Mouse (Mus musculus) liver, adult 2 months (tissue): Measurements from ENCODE around the gene Sema3f. TPM values are rescaled to one million over a fixed set of nuclear protein-coding genes. Genes with fewer than 3 reads are reported as not detected.

Source experiments
- DNase-seq: peaks from one replicate; pipeline ENCODE4 v3.0.0-alpha.2; 2011; ENCODE audit warnings: low read depth, low spot score; ENCODE audit errors: extremely low read depth
- H3K27ac ChIP-seq: fragments of 200-500 bp; replicated peaks from 2 replicates; pipeline ENCODE4 v1.5.1; 2012; ENCODE audit warnings: low read depth, mild to moderate bottlenecking, control low read depth, inconsistent platforms, low read length; ENCODE audit not compliant: insufficient read depth
- H3K27me3 ChIP-seq: fragments of 200-500 bp; 2 replicates; pipeline ENCODE4 v1.6.1; 2012; ENCODE audit warnings: mild to moderate bottlenecking, moderate library complexity, low read length, inconsistent platforms; ENCODE audit not compliant: control insufficient read depth, insufficient read depth
- H3K36me3 ChIP-seq: fragments of 200-500 bp; 2 replicates; pipeline ENCODE4 v1.6.1; 2012; ENCODE audit warnings: low read length, inconsistent platforms; ENCODE audit not compliant: control insufficient read depth, insufficient read depth
- H3K4me1 ChIP-seq: fragments of 200-500 bp; 2 replicates; pipeline ENCODE4 v1.6.1; 2011; ENCODE audit warnings: low read length; ENCODE audit not compliant: control insufficient read depth, insufficient read depth
- H3K4me3 ChIP-seq: fragments of 200-500 bp; 2 replicates; pipeline ENCODE4 v1.5.1; 2011; ENCODE audit warnings: low read depth, mild to moderate bottlenecking, control low read depth, low read length, moderate library complexity; ENCODE audit not compliant: insufficient read depth
- H3K79me2 ChIP-seq: fragments of 200-500 bp; 2 replicates; pipeline ENCODE4 v1.6.1; 2012; ENCODE audit warnings: inconsistent platforms, mild to moderate bottlenecking, low read length, moderate library complexity; ENCODE audit not compliant: control insufficient read depth, insufficient read depth
- H3K9ac ChIP-seq: fragments of 200-500 bp; 2 replicates; pipeline ENCODE4 v1.6.1; 2012; ENCODE audit warnings: low read depth, mild to moderate bottlenecking, control low read depth, inconsistent platforms, low read length
- CTCF ChIP-seq: fragments of 200-500 bp; IDR thresholded peaks from 2 replicates; pipeline ENCODE4 v1.5.1; 2011; ENCODE audit warnings: low read depth, low read length, control low read depth
- POLR2A ChIP-seq: fragments of 200-500 bp; IDR thresholded peaks from 2 replicates; pipeline ENCODE4 v1.6.1; 2011; ENCODE audit warnings: low read length, control low read depth; ENCODE audit not compliant: insufficient read depth; ENCODE audit errors: extremely low read depth
- WGBS: fragments of 180-500 bp; shearing (Covaris S2); methylation state at CpG from one replicate; pipeline ENCODE4 v1.1.7; 2018; 5-methylcytosine and 5-hydroxymethylcytosine counted together
- polyA plus RNA-seq: library from polyadenylated mRNA; depleted of rRNA; stranded (reverse); fragments of >200 nt; gene quantifications from 2 replicates; pipeline ENCODE4 v1.2.3, GENCODE M21; 2012; rRNA removed
- total RNA-seq: library from RNA; depleted of rRNA; stranded (reverse); fragments of >200 nt; gene quantifications from 2 replicates; pipeline ENCODE4 v1.2.3, GENCODE M21; 2014; rRNA removed

Gene Sema3f
- total and polyA plus RNA-seq, 2 experiments = 3.5 to 8.9 TPM

- DNase-seq = peak; percentile 38
- H3K79me2 ChIP-seq = peaks cover 48% of the 10 kb centered on the region
- H3K27me3 ChIP-seq = no peaks in the 10 kb centered on the region
- H3K36me3 ChIP-seq = no peaks in the 10 kb centered on the region
- 5% methylated on average over 33 of the region's 33 CpGs for WGBS
- H3K9ac ChIP-seq = peak overlapping the region; percentile 93
- peak overlapping the region; percentile 79 for H3K4me3 ChIP-seq
- H3K27ac ChIP-seq = peak overlapping the region; percentile 70
- TF ChIP-seq POLR2A (peak; percentile 44; the same call in 1 of the 2 replicates), CTCF (no peak)
- peaks cover 16% of the 10 kb centered on the region; the same call in 1 of the 2 replicates for H3K4me1 ChIP-seq
These were observed 77.1 kb downstream of the Sema3f start for GRCm38 (mm10) chr9:107633091-107633660.

GRCm38 (mm10) chr9:107632478-107632877 lies 77.8 kb downstream of the Sema3f start:
- peak overlapping the region; percentile 79 for H3K4me3 ChIP-seq
- H3K27ac ChIP-seq = peak overlapping the region; percentile 70
- H3K36me3 ChIP-seq = no peaks in the 10 kb centered on the region
- TF ChIP-seq CTCF = no peak
- no peak for TF ChIP-seq POLR2A
- peaks cover 54% of the 10 kb centered on the region for H3K79me2 ChIP-seq
- H3K4me1 ChIP-seq = peaks cover 16% of the 10 kb centered on the region; the same call in 1 of the 2 replicates
- no peak for DNase-seq
- WGBS = 41% methylated on average over 6 of the region's 6 CpGs
- peak overlapping the region; percentile 93 for H3K9ac ChIP-seq
- no peaks in the 10 kb centered on the region for H3K27me3 ChIP-seq

GRCm38 (mm10) chr9:107631861-107632260 lies 78.4 kb downstream of the Sema3f start:
- Histone ChIP-seq H3K4me1 (peaks cover 16% of the 10 kb centered on the region; the same call in 1 of the 2 replicates), H3K9ac (0 out of 2 replicates have a peak overlapping the region, but pooled peaks have one; percentile 10), H3K27me3 (no peaks in the 10 kb centered on the region), H3K4me3 (no peak overlapping the region), H3K36me3 (no peaks in the 10 kb centered on the region), H3K27ac (no peak overlapping the region), H3K79me2 (peaks cover 57% of the 10 kb centered on the region)
- no peak for DNase-seq
- TF ChIP-seq POLR2A (no peak), CTCF (no peak)
- 86% methylated on average over 8 of the region's 8 CpGs for WGBS

Other genes with a start within 250 kb of the Sema3f start
- gene Tmem115, start 176.5 kb downstream of the Sema3f start, total RNA-seq = 10.9 and 14.0 TPM in 2 replicates
- gene Tmem115, start 176.5 kb downstream of the Sema3f start, polyA plus RNA-seq = 40.2 and 47.3 TPM in 2 replicates
- gene Cyb561d2, start 168.3 kb downstream of the Sema3f start, total RNA-seq = 11.0 and 11.9 TPM in 2 replicates
- 31.0 and 33.7 TPM in 2 replicates for gene Cyb561d2, start 168.3 kb downstream of the Sema3f start, polyA plus RNA-seq
- 18.5 and 21.7 TPM in 2 replicates for gene Nprl2, start 168.2 kb downstream of the Sema3f start, total RNA-seq
- gene Nprl2, start 168.2 kb downstream of the Sema3f start, polyA plus RNA-seq = 24.8 and 26.8 TPM in 2 replicates
- gene Zmynd10, start 163.2 kb downstream of the Sema3f start, total RNA-seq = 0.27 and 0.28 TPM in 2 replicates
- gene Zmynd10, start 163.2 kb downstream of the Sema3f start, polyA plus RNA-seq = 0.10 and 0.20 TPM in 2 replicates
- gene Rassf1, start 158.9 kb downstream of the Sema3f start, total RNA-seq = 6.0 and 6.6 TPM in 2 replicates
- gene Rassf1, start 158.9 kb downstream of the Sema3f start, polyA plus RNA-seq = 5.0 and 7.0 TPM in 2 replicates
- gene Tusc2, start 147.2 kb downstream of the Sema3f start, total RNA-seq = 22.6 and 27.4 TPM in 2 replicates
- gene Tusc2, start 147.2 kb downstream of the Sema3f start, polyA plus RNA-seq = 52.8 and 58.1 TPM in 2 replicates
- gene Hyal2, start 142.5 kb downstream of the Sema3f start, total RNA-seq = 38.4 and 49.0 TPM in 2 replicates
- gene Hyal2, start 142.5 kb downstream of the Sema3f start, polyA plus RNA-seq = 64.1 and 66.3 TPM in 2 replicates
- gene Hyal1, start 133.5 kb downstream of the Sema3f start, total RNA-seq = 33.2 TPM in 2 replicates
- 35.1 and 43.4 TPM in 2 replicates for gene Hyal1, start 133.5 kb downstream of the Sema3f start, polyA plus RNA-seq
- gene Naa80, start 131.6 kb downstream of the Sema3f start, total RNA-seq = 12.3 and 12.8 TPM in 2 replicates
- 88.5 and 130 TPM in 2 replicates for gene Naa80, start 131.6 kb downstream of the Sema3f start, polyA plus RNA-seq
- 0.13 and 0.18 TPM in 2 replicates for gene Hyal3, start 129.7 kb downstream of the Sema3f start, total RNA-seq
- 0.29 and 0.54 TPM in 2 replicates for gene Hyal3, start 129.7 kb downstream of the Sema3f start, polyA plus RNA-seq
- 21.5 and 32.2 TPM in 2 replicates for gene Ifrd2, start 122.8 kb downstream of the Sema3f start, total RNA-seq
- 54.6 and 56.2 TPM in 2 replicates for gene Ifrd2, start 122.8 kb downstream of the Sema3f start, polyA plus RNA-seq
- 0.13 and 0.37 TPM in 2 replicates for gene Sema3b, start 101.2 kb downstream of the Sema3f start, total RNA-seq
- 0.68 and 0.83 TPM in 2 replicates for gene Sema3b, start 101.2 kb downstream of the Sema3f start, polyA plus RNA-seq
- 31.6 and 44.8 TPM in 2 replicates for gene Gnai2, start 75.1 kb downstream of the Sema3f start, total RNA-seq
- gene Gnai2, start 75.1 kb downstream of the Sema3f start, polyA plus RNA-seq = 117 and 122 TPM in 2 replicates
- gene Slc38a3, start 40.9 kb downstream of the Sema3f start, total RNA-seq = 982 and 1,378 TPM in 2 replicates
- gene Slc38a3, start 40.9 kb downstream of the Sema3f start, polyA plus RNA-seq = 3,567 and 4,585 TPM in 2 replicates
- 3.2 and 6.3 TPM in 2 replicates for gene Gnat1, start 30.8 kb downstream of the Sema3f start, total RNA-seq
- gene Gnat1, start 30.8 kb downstream of the Sema3f start, polyA plus RNA-seq = 5.5 and 7.1 TPM in 2 replicates
- 46.2 and 48.3 TPM in 2 replicates for gene Rbm5, start 60.5 kb upstream of the Sema3f start, total RNA-seq
- 18.1 and 31.3 TPM in 2 replicates for gene Rbm5, start 60.5 kb upstream of the Sema3f start, polyA plus RNA-seq
- gene Rbm6, start 162.8 kb upstream of the Sema3f start, total RNA-seq = 31.8 and 34.4 TPM in 2 replicates
- 8.3 and 9.9 TPM in 2 replicates for gene Rbm6, start 162.8 kb upstream of the Sema3f start, polyA plus RNA-seq
- 9.2 and 12.4 TPM in 2 replicates for gene Mon1a, start 177.7 kb upstream of the Sema3f start, total RNA-seq
- gene Mon1a, start 177.7 kb upstream of the Sema3f start, polyA plus RNA-seq = 29.2 and 29.6 TPM in 2 replicates
- 0.18 and 0.27 TPM in 2 replicates for gene Mst1r, start 196.4 kb upstream of the Sema3f start, total RNA-seq
- 0.70 and 1.2 TPM in 2 replicates for gene Mst1r, start 196.4 kb upstream of the Sema3f start, polyA plus RNA-seq
- gene Actl11, start 218.0 kb upstream of the Sema3f start, total RNA-seq = not detected in 2 replicates
- gene Actl11, start 218.0 kb upstream of the Sema3f start, polyA plus RNA-seq = not detected in 2 replicates
- gene Camkv, start 225.2 kb upstream of the Sema3f start, total RNA-seq = 0.07 TPM in 1 of 2 replicates, not detected in the other
- gene Camkv, start 225.2 kb upstream of the Sema3f start, polyA plus RNA-seq = not detected in 2 replicates
- gene Traip, start 239.7 kb upstream of the Sema3f start, total RNA-seq = 0.18 and 0.40 TPM in 2 replicates
- 0.12 and 0.21 TPM in 2 replicates for gene Traip, start 239.7 kb upstream of the Sema3f start, polyA plus RNA-seq